Mouse (Mus musculus) adrenal gland, postnatal 14 days (tissue): ENCODE results near the gene Socs3. TPM values are rescaled to one million over a fixed set of nuclear protein-coding genes. Genes with fewer than 3 reads are reported as not detected.
A peak's percentile ranks its signal among the peaks of the same experiment; 100 is the strongest.

Experiments used
- DNase-seq: peaks from one replicate; pipeline ENCODE4 v3.0.0; 2021; ENCODE audit warnings: mixed read lengths
- total RNA-seq: library from RNA; stranded (reverse); gene quantifications from 2 replicates; pipeline ENCODE4 v1.2.3, GENCODE M21; 2021

Socs3 gene
- total RNA-seq, 1 experiment from 2014 or later, result 4.8 TPM

GRCm38 (mm10) chr11:117954819-117955218 is 15.0 kb downstream of the Socs3 start:
- DNase-seq, result no peak

- DNase-seq, result peak; percentile 64
Observed at GRCm38 (mm10) chr11:117954094-117954493, 15.8 kb downstream of the Socs3 start.

GRCm38 (mm10) chr11:117952174-117952933 is 17.5 kb downstream of the Socs3 start:
- DNase-seq, result peak; percentile 64

GRCm38 (mm10) chr11:117951391-117951790 is 18.5 kb downstream of the Socs3 start:
- no peak for DNase-seq

- DNase-seq, result peak; percentile 84
Observed at GRCm38 (mm10) chr11:117949392-117950091, 20.3 kb downstream of the Socs3 start.

- DNase-seq, result no peak
Observed at GRCm38 (mm10) chr11:117946996-117947419, 22.8 kb downstream of the Socs3 start.

- DNase-seq, result no peak
Observed at GRCm38 (mm10) chr11:117946195-117946979, 23.5 kb downstream of the Socs3 start.

- DNase-seq, result no peak
Observed at GRCm38 (mm10) chr11:117941848-117942247, 28.0 kb downstream of the Socs3 start.

- DNase-seq, result no peak
Observed at GRCm38 (mm10) chr11:117941325-117941834, 28.5 kb downstream of the Socs3 start.

GRCm38 (mm10) chr11:117940881-117941280 is 29.0 kb downstream of the Socs3 start:
- DNase-seq, result no peak

GRCm38 (mm10) chr11:117939741-117940285 is 30.0 kb downstream of the Socs3 start:
- DNase-seq, result peak; percentile 76

- DNase-seq, result no peak
Observed at GRCm38 (mm10) chr11:117939004-117939730, 30.7 kb downstream of the Socs3 start.

GRCm38 (mm10) chr11:117936202-117936601 is 33.6 kb downstream of the Socs3 start:
- peak; percentile 61 for DNase-seq

- peak; percentile 65 for DNase-seq
Observed at GRCm38 (mm10) chr11:117935616-117936015, 34.2 kb downstream of the Socs3 start.

- DNase-seq, result no peak
Observed at GRCm38 (mm10) chr11:117934576-117935368, 35.1 kb downstream of the Socs3 start.

GRCm38 (mm10) chr11:117934168-117934567 is 35.7 kb downstream of the Socs3 start:
- DNase-seq, result peak; percentile 50

GRCm38 (mm10) chr11:117932195-117932594 is 37.7 kb downstream of the Socs3 start:
- no peak for DNase-seq

GRCm38 (mm10) chr11:117931576-117931975 is 38.3 kb downstream of the Socs3 start:
- no peak for DNase-seq

- DNase-seq, result peak; percentile 72
Observed at GRCm38 (mm10) chr11:117930781-117931338, 39.0 kb downstream of the Socs3 start.

- no peak for DNase-seq
Observed at GRCm38 (mm10) chr11:117925541-117925940, 44.3 kb downstream of the Socs3 start.
